Mouse (Mus musculus) liver, embryonic 14.5 days (tissue): ENCODE data around the gene Palld.

Source experiments
- CTCF ChIP-seq: IDR thresholded peaks from 2 replicates; pipeline ENCODE4 v1.5.1; 2016; ENCODE audit warnings: antibody characterized with exemption, low read depth, control low read depth
- EP300 ChIP-seq: IDR thresholded peaks from 2 replicates; pipeline ENCODE4 v1.6.1; 2016; ENCODE audit warnings: antibody characterized with exemption, low read depth

- TF ChIP-seq CTCF: no peak
- no peak for TF ChIP-seq EP300
Observed at GRCm38 (mm10) chr8:61476160-61476559, 426.3 kb downstream of the Palld start.
